In the genomic region with DNA sequence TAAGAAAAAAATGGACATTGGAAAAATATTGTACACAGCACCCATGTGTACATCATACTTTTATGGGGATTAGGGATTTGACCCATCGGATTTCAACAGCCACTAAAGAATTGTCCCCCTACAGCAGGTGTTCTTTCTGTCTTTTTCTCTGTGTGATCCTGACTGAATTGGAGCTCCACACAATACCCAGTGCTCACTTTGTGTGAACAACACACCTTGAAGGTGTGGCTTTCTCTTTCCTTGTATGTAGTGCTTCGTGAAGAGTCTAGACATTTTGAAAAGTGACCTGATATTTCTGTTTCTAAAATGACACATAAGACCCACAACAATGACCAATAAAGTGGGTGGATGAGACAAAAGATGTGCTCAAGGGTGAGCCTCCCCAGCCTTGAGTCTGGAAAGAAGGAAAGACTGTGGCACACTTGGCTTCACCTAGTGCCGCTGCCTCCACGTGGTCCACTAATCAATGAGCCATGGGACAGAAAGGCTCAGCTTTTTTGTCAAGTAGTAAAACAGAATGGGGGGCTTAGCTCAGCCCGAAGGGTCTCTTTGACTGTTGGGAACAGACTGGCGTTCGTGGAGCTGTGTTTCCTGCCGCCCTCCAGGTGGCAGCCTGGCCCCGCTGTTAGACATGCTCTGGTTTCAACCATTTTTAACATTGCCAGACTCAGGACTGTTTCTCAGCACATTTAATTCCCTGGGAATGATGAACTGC, we compare ENCODE assay signal across 8 mouse cellular contexts. TPM values are rescaled to one million over a fixed set of nuclear protein-coding genes. Genes with fewer than 3 reads are reported as not detected.
A peak's percentile ranks its signal among the peaks of the same experiment; 100 is the strongest.
DNase-seq lines count a peak whose midpoint lies in the region; ATAC-seq and TF ChIP-seq lines count a peak whose summit lies in the region.

No protein-coding gene starts in this region.

- H3K9ac ChIP-seq in ES-E14 (ENCODE audit: insufficient read depth, low read depth, low read length, poor library complexity, severe bottlenecking) = no peak overlapping the region
- H3K9ac ChIP-seq in forebrain, embryonic 12.5 days = no peak overlapping the region

- no peak for DNase-seq in ES-E14 (ENCODE audit: low read depth, low spot score)
- DNase-seq in brain, adult 2 months (ENCODE audit: low read depth, low spot score) = peak; percentile 81
- DNase-seq in heart, postnatal 25 days (ENCODE audit: low spot score) = peak; percentile 17
- DNase-seq in layer of hippocampus, adult 18-20 months (ENCODE audit: low spot score in 2 of 2) = peak; percentile 48 to 77
- DNase-seq in lung, postnatal 14 days = peak; percentile 65
- peak; percentile 60 for DNase-seq in right cerebral cortex, postnatal 14 days
- no peak for DNase-seq in spleen, adult 18-20 months

- ATAC-seq in forebrain, embryonic 12.5 days (ENCODE audit: low FRiP score) = peak; percentile 87; the same call in 1 of the 2 replicates

- intact Hi-C loops in heart, postnatal 25 days (cut with DNase I) = loop anchor here (1.0 to 10.0 kb wide), 4 partner anchors 507 to 1114 kb away; no protein-coding TSS in a partner anchor

- H3K36me3 ChIP-seq in ES-E14 (ENCODE audit: control insufficient read depth, insufficient read depth, low read length, poor library complexity, severe bottlenecking) = no peaks in the 10 kb centered on the region
- H3K36me3 ChIP-seq in forebrain, embryonic 12.5 days (replicated peaks) = no peaks in the 10 kb centered on the region

- in situ Hi-C loops in ES-E14 (cut with MboI; ENCODE audit: low sequenced_read_pairs in 2 of 2, unreplicated experiment in 2 of 2) = no loop called here

- H3K27me3 ChIP-seq in forebrain, embryonic 12.5 days = no peaks in the 10 kb centered on the region; the same call in 1 of the 2 replicates

- H3K4me2 ChIP-seq in forebrain, embryonic 12.5 days = no peak overlapping the region

- no peaks in the 10 kb centered on the region for H3K4me1 ChIP-seq in ES-E14 (ENCODE audit: control insufficient read depth in 2 of 2, insufficient read depth in 2 of 2, low read length in 2 of 2, poor library complexity in 1 of 2)
- H3K4me1 ChIP-seq in forebrain, embryonic 12.5 days = 0 out of 2 replicates have a peak, but pooled peaks cover 2% of the 10 kb centered on the region

- H3K9me3 ChIP-seq in ES-E14 (ENCODE audit: control insufficient read depth, insufficient read depth, low read depth, low read length) = no peaks in the 10 kb centered on the region
- H3K9me3 ChIP-seq in forebrain, embryonic 12.5 days = no peaks in the 10 kb centered on the region

- no peak overlapping the region for H3K4me3 ChIP-seq in ES-E14 (ENCODE audit: insufficient read depth in 1 of 2, low read depth in 1 of 2, low read length in 2 of 2, poor library complexity in 1 of 2, severe bottlenecking in 1 of 2)
- H3K4me3 ChIP-seq in forebrain, embryonic 12.5 days (replicated peaks) = no peak overlapping the region

- H3K27ac ChIP-seq in ES-E14 (ENCODE audit: insufficient read depth, low read depth, low read length, poor library complexity, severe bottlenecking) = no peak overlapping the region
- H3K27ac ChIP-seq in forebrain, embryonic 12.5 days = no peak overlapping the region

- 15% methylated on average over 9 of the region's 9 CpGs for WGBS in forebrain, embryonic 12.5 days

TF ChIP-seq in ES-E14, 5 proteins besides CTCF, POLR2A, EP300 and RAD21:
- TF ChIP-seq HCFC1 (IDR thresholded peaks at IDR 0.05; ENCODE audit: borderline replicate concordance, insufficient read depth, low read length) (no peak), ZC3H11A (IDR thresholded peaks at IDR 0.05; ENCODE audit: borderline replicate concordance, low read depth, low read length) (peak; percentile 94)

RNA-seq across cellular contexts. Expression of a gene that starts 10.9 kb away (rescaled TPM):
- total RNA-seq in ES-E14 (2012; rRNA removed) = 0.26 and 0.54 TPM in 2 replicates
- 19.1 and 19.8 TPM in 2 replicates for polyA plus RNA-seq in forebrain, embryonic 12.5 days (2016; fragmentation: Nextera tagmentation; extraction: Ambion mirVana)
- 10 to 100 TPM; 18.8 to 18.9 TPM for total RNA-seq in heart, postnatal 25 days (2021)
- total RNA-seq in layer of hippocampus, adult 18-20 months (2021) = 10 to 100 TPM; 48.1 to 50.1 TPM

Comparison
In these comparisons a context has a peak if more than half of its experiments do, and no peak if none do; other contexts are left out.
1. DNase-seq: peak in brain, adult 2 months (single experiment), heart, postnatal 25 days (single experiment), layer of hippocampus, adult 18-20 months (2 of 2), lung, postnatal 14 days (single experiment) and right cerebral cortex, postnatal 14 days (single experiment); none in ES-E14 (single experiment) and spleen, adult 18-20 months (0 of 2).
2. RNA of a gene that starts 10.9 kb away (total RNA-seq): 48.1 to 50.1 TPM in layer of hippocampus, adult 18-20 months and 18.8 to 18.9 TPM in heart, postnatal 25 days; 0.26 to 0.54 TPM in ES-E14; every median in the first group is over 10 times any median in the second.